Mouse (Mus musculus) cerebellum, postnatal 14 days (tissue): ENCODE measurements at regions not wholly inside any gene's neighbourhood (a gene's known extent, or its start where the extent isn't known, plus 50 kb on each side); places are given as distances from the start of the nearest gene placed in this dataset.

ENCODE experiments used
- DNase-seq, 2 experiments: peaks; one replicate each; pipeline ENCODE4 v3.0.0; 2021; ENCODE audit warnings: mixed read lengths in 2 of 2

GRCm38 (mm10) chr7:136838971-136839370 is 55.4 kb upstream of the Mgmt start:
- DNase-seq, result peak; percentile 52 to 61

DNA sequence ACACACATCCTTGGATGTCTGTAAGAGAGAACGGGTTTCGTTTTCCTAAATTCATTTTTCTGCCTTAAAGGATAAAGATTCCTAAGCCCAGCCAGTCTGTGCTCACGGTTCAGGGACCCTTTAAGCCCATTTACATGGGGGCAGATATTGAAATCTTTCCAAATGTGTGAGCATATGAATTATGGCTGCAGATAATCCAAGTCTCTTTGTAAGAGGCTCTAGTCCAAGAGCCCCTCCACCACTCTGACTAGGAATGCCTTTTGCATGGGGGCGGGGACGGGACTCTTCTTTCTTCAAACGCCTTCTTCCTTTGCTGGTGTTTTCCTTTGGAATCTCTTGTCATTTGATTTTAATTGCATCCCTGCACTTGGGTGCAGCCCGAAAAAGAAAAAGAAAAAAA is 54.2 kb upstream of the Mgmt start:
- DNase-seq, result no peak

GRCm38 (mm10) chr7:136842751-136843150 is 51.7 kb upstream of the Mgmt start:
- DNase-seq, result no peak

DNA sequence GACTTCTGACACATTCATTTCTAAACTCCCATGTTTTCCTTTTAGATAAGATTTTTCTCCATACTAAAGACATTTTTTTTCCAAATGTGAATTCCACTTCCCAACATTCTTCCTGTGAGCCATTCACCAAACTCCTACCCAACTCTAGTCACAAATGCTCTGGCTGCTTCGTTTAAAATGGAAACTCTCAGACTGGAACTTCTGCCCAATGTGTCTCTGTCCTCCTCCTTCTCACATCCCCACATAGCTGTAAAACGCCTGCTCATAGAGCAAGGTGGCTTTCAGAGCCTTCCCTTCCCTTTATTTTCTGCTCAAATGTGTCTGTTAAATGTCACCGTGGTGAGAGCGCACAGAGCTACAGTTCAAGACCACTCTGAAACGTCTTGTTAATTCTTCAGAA is 50.1 kb upstream of the Mgmt start:
- DNase-seq, result no peak
